Mouse (Mus musculus) naive thymus-derived CD4-positive, alpha-beta T cell, adult 2 months (primary cell): ENCODE results near the gene Poc1b.

Experiments
- DNase-seq: peaks from one replicate; pipeline ENCODE4 v3.0.0-alpha.2; 2011; ENCODE audit warnings: low read depth

Gene Poc1b

DNA sequence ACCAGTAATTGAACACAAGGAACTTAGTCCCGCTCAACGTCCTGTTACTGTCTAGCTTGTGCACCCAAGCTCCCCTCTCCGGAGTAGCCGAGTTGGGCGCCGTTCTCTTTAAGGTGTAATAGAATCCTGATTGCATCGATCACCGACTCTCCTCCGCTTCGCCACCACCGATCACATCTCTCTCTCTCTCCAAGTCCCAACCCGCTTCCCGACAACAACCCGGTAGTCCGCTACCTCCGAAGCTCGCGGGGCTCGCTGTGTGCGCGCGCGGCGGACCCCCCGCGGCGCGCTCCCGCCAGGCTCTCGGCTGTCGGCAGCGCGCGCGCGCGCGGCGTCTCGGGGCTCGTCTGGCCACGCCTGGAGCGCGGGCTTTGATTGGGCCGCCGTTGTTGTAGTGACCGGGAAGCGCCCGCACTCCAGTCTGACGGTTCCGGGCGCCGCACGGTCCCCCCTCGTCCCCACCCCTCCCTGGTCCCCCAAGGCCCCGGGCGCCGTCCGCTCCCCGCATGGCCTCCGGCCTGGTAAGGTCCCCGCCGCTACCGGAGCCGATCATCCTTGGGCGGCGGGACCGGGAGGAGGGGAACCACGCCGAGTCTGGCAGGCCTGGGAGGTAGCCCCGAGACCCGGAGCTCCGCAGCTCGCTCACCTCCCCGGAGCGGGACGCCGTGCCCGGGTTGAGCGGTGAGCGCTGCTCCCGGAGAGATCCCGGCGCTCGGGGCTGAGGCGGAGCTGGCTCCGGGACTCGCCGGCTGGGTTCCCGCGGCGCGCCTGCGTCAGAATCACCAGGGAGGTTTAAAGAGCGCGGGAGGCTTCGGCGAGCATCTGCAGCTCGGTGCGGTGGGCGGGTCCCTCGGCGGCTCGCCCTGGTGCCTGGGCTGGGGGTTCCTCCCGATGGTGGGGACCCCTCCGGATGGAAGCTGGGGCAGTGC is at the start of gene Poc1b:
TSS of gene Poc1b (plus strand) at position 334 of the 929 bp plus-strand sequence.
- peak; percentile 86 for DNase-seq

DNA sequence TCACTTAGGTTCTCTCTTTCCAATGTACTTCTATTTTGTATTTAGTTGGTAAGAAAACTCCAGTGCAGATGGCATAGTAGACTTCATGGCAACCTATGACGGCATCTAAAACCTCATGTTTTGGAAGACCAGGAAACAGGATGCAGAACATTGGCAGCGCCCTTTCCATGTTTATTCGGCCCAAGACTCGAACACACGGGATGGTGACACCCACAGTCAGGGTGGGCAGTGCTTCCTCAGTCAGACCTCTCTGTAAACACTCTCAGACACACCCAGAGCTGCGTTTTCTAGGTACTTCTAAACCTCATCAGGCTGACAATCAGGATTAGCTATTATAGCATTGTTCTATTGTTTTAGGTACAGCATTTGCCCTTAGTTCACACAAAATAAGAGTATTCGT is 46.2 kb upstream of the Poc1b start:
- no peak for DNase-seq

DNA sequence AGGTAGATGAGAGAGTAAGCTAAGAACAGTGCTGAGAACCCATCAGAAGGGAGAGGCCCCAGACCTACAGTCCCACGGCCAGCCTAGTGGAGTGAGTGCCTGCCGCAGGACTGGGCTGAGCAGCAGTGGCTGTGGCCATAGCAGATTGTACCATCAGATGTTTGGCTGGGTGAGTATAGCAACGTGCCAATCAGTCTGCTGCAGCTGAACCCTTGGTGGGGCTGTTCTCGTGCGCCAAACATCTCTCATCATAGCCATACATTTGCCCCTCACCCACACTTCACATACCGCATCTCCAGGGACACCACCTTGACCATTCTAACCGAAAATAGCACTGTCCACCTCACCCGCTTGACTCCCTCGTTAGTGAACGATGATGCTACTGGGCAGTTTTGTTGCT is 45.4 kb upstream of the Poc1b start:
- no peak for DNase-seq

DNA sequence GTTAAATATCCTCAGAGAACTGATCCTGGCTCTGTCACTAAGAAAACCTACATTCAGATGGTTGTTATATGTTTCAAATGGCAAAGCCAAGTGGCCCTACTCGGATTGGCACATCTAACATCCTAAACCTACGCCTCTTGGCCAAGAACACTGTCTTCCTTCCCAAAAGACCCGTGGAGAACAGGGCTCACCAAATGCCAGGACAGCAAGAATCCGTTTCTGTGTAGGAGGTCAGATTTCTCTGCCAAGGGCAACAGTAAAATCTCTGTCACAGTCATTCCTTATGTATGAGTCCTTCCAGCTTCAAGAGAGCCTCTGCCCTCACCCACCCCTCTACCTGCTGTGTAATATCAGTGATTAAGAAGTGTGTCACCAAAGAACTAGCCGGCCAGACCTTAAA is 44.3 kb upstream of the Poc1b start:
- no peak for DNase-seq

DNA sequence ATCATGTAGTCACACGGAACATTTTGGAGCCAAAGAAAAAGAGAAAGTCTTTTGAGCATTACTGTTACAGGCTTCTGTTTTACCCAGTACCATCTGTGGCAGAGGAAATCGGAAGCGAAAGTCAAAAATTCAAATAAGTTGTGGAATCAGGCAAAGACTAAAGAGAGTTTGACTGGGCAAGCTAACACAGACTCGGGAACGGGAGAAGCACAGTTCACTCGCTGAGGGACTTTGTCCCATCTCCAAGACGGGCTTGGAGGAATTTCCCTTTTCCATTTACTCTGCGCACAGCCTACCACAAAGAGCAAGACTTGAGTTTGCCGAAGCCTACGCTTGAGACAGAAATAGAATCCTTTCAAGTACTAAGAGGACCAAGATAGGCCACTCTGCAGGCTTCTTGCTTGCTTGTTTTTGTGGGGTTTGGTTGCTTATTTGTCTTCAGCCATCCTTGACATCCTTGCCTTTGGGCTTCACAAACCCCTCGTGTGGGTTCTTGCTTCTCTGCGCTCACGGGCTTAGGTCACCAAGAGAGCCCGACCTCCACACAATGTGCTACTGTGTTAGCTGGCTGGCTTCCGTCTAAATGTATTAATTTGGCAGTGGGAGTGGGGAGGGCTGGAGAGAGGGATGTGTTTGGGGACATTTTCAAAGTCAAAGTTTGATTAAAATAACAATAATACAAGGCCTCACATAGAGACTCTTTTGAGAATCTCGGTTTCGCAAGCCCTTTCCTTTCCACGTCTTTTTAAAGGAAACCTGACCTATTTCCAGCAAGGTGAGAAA is 30.5 kb upstream of the Poc1b start:
- DNase-seq, result no peak

DNA sequence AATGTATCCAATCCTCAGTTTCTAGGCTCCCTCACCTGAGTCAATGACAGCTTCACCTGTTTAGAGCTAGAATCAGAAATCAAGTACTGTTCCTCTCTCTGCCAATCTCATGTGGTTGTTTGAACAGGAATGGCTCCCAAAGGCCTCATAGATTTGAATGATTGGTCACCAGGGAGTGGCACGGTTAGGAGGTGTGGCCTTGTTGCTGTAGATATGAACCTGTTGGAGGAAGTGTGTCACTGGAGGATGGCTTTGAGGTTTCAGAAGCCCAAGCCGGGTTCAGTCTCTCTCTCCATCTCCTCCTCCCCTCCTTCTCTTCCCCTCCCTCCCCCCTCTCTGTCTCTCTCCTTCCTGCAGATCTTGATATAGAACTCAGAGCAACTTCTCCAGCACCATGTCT is 28.2 kb upstream of the Poc1b start:
- no peak for DNase-seq

DNA sequence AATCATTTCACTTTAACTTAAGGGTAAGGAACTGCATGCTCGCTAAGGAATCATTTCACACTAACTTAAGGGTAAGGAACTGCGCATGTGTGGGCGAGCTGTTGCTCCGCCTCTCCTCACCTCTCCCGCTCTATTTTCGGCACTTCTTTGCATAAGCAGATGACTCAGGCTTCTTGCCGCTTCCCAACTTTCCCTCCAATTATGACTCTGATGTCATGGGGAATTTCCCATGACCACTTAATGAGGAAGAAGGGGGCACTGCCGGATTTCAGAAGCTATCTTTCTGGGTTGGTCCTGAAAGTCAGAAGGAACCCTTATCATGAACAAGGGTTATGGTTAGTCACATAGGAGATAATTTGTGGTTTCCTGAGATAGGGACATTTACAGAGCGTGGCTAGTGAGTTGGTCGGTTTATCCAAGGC is 25.3 kb upstream of the Poc1b start:
- DNase-seq, result no peak

DNA sequence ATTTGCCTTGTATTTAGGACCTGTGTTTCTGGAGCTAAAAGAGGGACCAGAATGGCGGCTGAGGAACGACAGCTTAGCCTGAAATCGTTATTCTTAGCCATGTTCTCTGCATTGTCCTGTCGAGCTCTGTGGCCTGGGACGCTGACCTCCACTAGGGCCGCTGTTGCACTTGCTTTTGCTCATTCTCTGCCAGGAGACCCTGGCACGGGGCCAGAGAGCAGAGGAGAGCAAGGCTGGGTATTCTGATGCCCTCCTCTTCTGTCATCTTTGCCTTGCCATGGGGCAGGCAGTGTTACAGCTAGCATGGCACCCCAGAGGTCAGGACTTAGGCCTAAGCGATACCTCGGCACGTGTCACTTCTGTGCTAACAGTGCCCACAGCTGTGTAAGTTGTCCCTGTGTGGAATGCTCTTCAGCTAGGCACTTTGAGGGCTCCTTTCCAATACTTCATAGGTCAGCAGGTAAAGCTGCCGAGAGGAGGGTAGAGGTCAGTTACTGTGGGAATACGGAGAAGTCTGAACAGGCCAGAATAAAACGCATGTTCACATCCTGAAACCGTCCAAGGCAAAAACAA is 23.3 kb upstream of the Poc1b start:
- DNase-seq, result no peak

DNA sequence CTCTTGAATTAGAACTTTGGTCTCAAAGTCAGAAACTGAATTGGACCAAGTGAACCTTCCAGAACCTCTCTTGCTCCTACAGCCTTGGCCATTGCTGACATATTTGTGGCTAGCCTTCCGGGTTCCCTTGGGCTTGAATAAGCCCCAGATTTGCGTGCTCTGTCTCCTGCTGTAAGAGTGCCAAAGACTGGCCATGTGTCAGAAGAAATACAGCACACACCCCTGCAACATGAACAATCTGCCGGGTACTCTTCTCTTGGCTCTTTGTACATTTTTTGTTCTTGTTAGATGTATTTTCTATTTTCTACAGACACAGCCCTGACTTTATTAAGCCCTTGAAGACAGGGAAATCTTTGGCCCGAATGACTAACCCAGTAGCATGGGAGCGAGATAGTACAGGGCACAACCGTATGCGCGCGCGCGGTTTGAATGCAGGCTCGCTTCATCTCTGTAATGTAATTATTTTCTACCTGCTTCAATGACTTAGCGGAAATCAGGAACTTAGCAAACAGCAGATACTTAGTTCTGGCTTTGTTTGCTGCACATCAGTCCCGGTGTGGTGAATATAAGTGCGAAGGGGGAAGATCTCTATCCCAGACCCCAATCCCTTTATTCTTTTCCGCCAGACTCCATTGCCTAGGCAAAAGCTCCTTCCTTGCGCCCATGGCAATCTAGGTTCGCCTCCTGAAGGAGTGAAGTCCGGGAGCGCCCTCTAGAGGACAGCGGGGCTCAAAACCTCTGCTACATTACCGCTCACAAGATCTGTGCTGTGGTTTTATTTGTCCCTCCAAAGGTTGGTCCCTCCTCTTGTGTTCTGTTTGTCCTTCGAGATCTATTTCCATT is 22.2 kb upstream of the Poc1b start:
- peak; percentile 86 for DNase-seq

DNA sequence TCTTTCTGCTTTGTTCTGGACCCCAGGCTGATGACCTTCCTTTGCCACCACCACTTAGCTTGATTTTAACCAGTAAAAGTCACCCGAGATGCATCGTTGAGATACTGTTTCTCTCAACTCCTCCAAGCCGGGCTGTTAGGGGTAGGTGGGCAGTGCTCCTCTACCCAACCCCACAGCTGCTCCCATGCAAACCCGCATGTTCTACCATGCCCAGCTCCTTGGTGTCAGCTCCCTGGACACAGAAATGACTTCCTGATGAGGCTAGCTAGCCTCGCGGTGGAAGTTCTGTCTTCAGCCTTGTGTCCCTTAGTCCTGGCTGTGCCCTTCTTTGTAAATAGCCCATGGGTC is 21.6 kb upstream of the Poc1b start:
- DNase-seq, result no peak

DNA sequence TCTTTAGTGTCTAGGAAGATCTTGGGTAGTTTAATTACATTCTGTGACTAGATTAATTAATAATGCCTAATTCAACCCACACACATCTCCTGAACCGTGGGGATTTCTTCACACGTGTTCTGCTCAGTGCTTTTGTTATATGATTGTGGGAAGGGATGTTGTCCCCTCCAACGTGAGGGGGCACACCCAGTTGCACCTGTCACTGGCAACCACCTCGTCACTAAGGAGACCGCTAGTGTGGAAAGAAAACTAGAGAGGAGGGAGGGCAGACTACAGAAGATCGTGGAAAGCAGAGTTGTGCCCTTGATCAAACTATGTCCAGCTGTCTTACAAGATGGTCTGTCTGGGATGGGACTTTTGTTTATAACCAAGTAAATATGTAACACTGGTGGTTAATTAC is 20.8 kb upstream of the Poc1b start:
- DNase-seq, result no peak

DNA sequence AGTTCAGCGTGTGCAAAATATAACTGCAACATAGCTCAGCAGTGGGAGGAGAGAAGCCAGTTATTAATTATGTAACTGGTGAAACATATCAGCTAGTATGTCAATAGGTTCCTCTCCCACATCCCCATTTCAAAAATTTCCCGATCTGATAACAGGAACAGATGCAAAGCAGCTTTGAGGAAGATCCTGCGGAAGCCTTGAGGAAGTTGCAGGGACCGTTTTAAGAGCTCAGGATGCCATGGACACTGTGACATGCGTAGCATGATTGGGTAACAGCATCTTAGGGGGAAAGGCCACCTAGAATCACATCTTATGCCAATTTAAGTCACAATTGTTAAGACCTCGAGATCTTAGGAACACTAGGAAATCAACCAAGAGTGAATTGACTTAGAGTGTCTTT is 16.9 kb upstream of the Poc1b start:
- DNase-seq, result no peak

DNA sequence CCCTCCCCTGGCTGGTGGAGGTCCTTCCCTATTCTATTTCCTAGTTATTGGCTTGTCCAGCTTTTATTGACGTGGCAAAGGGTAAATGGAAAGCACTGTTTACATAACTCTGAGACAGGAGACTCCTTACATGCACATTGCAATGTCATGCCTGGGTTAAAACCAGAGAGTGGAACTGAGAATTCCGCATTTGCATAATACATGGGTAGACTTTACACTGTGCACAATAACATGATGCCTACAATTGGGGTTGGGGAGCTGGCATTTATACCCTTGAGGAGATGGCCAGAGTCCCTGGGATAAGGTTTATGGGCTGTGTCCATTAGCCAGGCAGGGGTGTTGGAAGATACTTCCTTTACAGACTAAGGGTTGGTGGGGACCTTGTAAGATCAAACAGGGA is 13.5 kb upstream of the Poc1b start:
- DNase-seq, result no peak

DNA sequence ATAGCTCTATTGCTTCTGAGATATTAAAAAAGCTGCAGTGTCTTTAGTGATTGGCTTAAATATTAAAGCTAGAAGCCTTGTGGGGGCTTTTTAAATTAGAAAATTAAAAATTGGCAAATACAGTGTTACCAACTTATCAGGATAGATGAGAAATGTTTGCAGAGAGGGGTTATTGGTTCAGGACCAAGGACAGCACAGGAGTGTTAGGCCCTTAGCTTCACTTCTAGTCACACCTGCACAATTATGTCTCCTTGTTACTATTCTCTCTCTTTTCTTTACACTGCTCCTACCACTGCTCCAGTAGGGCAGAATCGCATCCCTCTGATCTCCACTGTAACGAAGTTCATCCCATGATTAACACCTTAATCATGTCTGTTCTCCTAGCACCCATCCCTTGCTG is 11.7 kb upstream of the Poc1b start:
- no peak for DNase-seq

DNA sequence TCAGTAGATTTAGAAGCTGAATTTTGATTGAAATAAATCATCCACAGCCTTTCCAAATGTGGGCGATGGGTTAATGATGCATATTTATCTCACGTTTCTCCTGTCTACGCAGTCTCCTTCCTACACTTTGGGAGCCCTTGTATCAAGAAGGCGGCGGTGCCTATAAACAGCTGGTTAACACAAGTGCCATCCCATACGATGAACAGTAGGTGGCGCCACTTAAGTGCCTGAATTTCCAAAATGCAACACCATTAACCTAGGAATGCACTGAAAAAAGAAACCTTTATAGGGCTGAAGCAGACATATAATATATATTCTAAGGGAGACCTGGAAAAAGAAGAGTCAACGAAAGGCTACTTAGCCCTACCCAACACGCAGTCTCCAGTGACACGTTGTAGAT is 9.5 kb upstream of the Poc1b start:
- peak; percentile 82 for DNase-seq

DNA sequence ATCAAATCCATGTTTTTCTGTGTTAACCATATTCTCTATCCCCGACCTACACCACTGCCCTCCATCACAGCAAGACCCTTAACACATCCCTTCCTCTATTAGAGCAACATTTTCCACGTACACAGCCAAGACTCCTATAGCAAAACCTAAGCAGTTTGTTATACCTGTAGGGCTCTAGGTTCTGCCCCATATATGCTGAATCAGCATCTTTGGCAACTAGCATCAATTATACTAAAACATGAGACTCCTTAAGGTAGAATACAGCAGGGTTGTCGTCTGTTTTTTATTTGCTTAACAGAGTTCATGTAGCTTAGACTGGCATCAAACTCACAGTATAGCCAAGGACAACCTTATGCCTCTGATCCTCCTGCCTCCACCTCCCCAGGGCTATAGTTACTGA is 1.3 kb upstream of the Poc1b start:
- DNase-seq, result no peak

DNA sequence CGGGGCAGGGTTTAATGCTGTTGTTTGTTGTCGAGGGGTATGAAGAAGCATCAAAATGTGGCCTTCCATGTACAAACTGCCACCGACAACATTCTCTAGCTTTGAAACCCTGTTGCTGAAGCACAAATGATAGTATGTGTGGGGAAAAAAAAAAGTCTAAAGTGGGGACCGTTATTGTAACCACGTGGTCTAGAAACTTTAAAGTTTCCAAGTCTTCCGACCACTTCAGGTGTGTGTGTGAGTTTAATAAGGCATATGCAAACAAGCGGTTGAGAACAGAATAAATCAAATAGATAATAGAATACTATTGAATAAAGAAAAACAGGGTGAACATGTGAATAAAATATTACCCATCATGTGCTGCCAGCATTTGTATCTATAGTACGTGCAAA is 529 bp upstream of the Poc1b start:
- DNase-seq, result no peak

DNA sequence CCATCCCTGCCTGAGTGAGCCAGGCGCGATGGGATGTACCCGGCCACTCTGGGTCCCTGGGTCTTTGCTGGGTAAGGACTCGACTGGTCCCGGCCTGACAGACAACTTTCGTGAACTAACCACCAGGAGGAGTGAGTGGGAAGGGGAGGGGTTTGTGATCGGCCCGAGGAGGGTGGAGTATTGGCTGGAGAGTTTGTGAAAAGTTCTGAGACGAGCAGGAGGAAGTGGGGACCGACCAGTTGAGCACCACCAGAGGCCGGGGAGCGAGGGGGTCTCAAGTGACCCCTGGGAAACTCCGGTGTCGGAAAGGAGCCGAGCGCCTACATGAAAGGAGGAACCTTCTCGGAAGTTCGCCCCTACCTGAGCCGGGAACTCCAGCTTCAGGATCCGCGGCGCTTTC is 1.1 kb downstream of the Poc1b start, which contains the start of gene Galnt4:
TSS of gene Galnt4 (plus strand) at position 196 of the 400 bp plus-strand sequence.
- peak; percentile 87 for DNase-seq

DNA sequence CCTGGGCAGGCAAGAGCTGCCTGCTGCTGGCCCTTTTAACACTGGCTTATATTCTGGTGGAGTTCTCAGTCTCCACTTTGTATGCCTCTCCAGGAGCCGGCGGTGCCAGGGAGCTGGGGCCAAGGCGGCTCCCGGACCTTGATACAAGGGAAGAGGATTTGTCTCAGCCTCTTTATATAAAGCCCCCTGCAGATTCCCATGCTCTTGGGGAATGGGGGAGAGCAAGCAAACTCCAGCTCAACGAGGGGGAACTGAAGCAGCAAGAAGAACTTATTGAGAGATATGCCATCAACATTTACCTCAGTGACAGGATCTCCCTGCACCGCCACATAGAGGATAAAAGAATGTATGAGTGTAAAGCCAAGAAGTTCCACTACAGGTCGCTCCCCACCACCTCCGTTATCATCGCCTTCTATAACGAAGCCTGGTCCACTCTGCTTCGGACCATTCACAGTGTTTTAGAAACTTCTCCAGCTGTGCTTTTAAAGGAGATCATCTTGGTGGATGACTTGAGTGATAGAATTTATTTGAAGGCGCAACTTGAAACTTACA is 1.7 kb downstream of the Poc1b start:
- DNase-seq, result peak; percentile 50

DNA sequence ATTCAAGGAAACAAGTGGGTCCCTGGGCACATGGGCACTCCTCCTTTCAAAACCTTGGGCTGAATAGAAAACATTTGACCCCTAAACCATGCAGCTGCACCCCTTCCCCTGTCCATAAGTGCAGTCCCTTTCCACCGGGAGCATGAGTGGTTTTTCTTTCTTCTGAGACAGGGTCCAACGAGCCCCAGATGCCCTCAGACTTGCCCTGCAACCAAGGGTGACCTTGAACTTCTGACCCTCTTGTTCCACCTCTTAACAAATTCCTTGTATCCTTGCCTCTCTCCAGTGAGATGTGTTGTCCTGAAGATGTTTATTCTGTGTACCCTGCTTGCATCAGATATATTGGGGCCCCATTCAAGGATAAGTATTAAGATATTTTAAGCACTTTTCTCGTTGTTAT is 6.7 kb downstream of the Poc1b start:
- no peak for DNase-seq

DNA sequence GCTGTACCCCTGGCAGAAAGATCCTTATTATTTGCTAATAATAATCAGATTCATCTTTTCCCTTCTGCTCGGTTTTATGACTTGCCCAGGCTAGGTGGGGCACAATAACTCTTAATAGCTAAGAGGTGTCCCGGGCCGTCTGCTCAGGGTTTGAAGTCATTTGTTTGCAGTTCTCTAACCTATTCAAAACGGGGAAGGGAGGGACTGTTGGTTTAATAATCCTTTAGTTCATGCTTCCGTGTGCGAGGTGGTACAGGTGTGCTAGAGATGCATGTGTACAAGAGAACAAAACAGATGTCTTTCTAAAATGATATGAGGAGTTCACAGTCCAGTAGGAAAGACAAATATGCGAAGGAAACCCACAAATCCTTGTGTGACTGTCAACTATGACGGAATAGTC is 7.5 kb downstream of the Poc1b start:
- DNase-seq, result no peak
